Mouse (Mus musculus) left cerebral cortex, postnatal 4 days (tissue): ENCODE measurements around the gene Tnni1. TPM values are rescaled to one million over a fixed set of nuclear protein-coding genes. Genes with fewer than 3 reads are reported as not detected.

Experiments used
- DNase-seq: peaks from one replicate; pipeline ENCODE4 v3.0.0-alpha.2; 2022
- intact Hi-C: fragments of 180-260 bp; cut with DNase I; formaldehyde crosslinking; loops from one replicate; pipeline ENCODE4 v1.15.1; 2025
- total RNA-seq, 2 experiments: library from RNA; stranded (reverse); gene quantifications; 2 replicates each; pipeline ENCODE4 v1.2.3; 2021

Gene Tnni1
- total RNA-seq, 2 experiments from 2014 or later: not detected

DNA sequence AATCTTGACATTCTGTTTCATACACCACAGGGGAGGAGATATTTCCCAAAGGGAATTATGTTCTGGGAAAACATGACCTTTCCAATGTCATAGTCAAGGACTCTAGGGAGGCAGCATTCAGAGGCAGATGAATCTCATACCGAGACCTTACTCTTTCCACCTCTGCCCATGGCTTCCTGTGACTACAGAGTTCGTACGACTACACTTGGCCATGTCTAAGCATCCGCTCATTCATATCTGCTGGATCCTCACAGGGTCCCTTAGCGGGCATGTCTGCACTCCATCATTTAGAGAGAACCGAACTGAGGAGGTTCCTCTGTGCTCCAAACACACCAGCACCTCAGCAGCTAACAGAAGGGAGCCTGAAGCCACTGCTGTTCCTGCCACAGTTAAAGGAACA lies 59.8 kb downstream of the Tnni1 start:
- intact Hi-C loops: no loop called here
- no peak for DNase-seq

DNA sequence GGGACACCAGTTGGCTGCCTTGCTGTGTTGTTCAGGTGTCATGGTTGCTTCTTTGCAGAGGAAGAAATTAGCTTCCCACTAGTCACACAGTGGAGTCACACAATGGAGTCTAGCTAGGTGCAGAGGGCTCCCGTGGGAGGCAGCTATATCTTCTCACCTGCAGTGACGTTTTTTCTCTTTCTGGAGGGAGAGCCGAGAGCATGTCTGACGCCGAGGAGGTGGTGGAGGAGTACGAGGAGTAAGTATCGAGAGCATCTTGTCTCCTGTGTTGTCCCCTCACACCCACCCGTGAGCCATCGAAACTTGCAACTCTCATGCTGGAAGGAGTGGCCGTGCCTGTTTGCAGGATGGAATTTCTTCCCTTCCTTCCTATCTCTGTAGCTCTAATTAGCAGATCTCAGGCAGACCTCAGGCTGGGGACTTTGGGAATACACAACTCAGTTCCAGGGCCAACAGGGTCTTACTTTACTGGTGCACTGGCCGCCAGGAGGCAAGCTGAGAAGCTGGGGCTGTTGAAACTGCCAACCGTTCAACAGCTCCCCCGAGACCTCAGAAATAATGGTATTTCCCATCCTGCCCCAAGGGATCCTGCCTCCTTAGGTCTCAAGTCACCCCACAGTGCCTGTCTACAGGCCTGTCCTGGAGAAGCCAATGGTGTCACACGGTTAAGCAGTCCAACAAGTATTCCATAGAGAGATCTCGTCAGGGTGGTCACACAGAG lies 61.6 kb downstream of the Tnni1 start:
- DNase-seq: no peak
- intact Hi-C loops: no loop called here

DNA sequence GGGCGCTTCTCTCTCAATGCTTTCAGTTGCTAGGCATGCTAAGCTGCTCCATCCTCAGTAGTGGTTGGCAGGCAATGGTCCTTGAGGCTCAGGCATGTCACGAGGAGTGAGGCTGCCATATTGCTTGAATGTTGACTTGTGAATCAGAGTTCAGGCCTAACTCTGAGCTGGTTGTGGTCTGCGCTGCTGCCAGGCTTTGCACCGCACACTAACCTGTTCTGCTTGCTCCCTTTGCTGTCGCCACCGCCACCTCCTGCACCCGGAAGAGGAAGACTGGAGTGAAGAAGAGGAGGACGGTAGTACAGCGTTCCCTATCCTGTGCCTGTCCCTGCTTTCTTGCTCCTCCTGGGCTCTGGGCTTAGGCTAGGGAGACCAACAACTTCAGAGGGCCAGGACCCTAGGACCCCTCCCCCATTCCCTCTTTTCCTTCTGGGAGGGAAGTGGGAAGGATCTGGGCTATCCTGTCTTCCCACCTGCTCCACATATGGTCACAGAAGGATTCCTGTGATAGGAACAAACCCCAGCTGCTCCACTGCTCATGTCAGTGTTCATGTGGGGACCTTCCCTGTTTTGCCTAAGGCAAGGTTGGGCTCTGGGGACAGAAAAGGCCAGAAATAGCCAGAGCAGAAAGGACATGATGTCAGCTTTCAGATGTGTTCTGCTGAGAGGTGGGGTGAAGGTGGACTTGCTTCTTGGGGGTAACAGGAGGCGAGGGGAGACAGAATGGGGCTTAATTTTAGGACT lies 64.5 kb downstream of the Tnni1 start:
- DNase-seq: no peak
- intact Hi-C loops: no loop called here

DNA sequence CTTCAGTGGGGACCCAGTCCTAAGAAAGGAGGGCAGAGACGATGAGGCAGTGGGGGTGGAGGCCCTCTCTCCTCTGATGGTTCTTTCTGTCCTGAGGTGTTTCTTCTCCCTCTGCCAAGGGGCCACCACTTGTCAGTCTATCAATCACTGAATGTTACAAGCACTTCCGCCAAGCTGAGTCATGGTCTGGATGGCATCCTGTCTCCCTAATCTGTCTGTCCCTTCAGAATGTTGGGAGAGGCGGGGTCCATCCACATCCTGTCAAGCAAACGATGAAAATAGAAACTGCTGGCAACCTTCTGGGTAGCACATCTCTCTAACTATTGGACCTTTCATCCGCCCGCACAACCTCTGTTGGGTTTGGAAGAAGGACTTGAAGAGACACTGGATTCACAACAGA lies 65.2 kb downstream of the Tnni1 start:
- DNase-seq: no peak
- intact Hi-C loops: no loop called here

DNA sequence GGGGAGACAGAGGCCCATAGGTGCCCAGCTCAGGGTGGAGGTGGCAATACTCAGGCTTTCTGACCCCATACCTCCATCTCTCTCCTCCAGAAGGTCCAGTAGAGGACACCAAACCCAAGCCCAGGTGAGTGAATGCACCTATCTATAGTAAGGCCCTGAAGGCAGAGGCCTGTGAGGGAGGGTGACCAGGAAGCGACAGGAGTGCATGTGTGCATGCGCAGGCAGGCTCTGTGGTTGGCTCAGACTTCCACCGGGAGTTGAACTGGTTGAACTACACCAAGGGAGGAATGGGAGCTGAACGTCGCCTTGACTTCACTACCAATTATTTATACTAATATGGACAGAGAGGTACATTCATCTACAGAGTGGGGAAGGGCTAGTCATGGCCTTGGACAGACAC lies 67.4 kb downstream of the Tnni1 start:
- intact Hi-C loops: no loop called here
- no peak for DNase-seq

DNA sequence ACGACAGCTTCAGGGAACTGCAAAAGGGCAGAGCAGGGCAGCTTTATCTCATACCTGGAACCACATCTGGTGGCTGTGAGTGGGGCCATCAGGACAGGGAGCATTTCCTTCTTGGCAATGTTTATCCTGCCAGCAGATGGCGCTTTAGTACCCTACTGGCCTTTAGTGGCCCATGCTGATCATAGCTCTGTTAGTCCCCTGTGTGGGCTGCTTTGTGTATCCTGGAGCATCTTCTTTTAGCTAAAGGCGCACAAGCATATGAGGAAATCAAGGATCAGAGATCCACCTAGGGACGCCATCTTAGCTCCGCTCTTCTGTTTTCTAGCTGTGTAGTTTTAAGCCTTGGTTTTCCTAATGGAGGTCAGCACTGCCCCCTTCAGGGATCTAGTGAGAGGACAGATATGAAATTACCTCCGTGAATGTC lies 67.9 kb downstream of the Tnni1 start:
- DNase-seq: peak; percentile 32
- intact Hi-C loops: no loop called here

DNA sequence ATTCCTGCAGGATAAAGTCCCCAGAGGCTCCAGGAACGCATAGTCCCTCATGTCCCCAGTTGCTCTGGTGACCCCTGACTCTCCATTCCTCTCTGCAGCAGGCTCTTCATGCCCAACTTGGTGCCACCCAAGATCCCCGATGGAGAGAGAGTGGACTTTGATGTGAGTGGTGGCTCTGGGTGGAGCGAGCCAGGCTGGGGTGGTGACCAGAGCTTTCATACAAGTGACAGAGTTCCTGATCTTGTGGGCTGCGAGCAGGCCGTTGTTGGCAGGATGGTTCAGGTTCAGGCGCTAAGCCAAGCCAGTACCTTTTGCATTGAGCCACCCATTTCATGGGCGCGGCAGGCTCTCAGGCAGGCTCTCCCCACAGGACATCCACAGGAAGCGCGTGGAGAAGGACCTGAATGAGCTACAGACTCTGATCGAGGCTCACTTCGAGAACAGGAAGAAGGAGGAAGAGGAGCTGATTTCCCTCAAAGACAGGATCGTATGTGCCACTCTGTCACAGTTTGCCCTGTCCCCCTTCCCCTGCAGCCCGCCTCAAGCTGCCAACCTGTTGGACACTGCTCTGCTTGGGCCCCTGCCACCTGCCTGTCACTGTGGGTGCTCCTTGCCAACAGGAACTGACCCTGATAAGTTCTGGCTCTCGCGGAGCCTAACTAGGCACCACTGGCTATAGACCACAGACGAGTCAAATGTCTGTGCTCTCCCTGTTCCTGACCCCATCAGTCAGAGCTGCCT lies 68.5 kb downstream of the Tnni1 start:
- intact Hi-C loops: no loop called here
- DNase-seq: no peak

DNA sequence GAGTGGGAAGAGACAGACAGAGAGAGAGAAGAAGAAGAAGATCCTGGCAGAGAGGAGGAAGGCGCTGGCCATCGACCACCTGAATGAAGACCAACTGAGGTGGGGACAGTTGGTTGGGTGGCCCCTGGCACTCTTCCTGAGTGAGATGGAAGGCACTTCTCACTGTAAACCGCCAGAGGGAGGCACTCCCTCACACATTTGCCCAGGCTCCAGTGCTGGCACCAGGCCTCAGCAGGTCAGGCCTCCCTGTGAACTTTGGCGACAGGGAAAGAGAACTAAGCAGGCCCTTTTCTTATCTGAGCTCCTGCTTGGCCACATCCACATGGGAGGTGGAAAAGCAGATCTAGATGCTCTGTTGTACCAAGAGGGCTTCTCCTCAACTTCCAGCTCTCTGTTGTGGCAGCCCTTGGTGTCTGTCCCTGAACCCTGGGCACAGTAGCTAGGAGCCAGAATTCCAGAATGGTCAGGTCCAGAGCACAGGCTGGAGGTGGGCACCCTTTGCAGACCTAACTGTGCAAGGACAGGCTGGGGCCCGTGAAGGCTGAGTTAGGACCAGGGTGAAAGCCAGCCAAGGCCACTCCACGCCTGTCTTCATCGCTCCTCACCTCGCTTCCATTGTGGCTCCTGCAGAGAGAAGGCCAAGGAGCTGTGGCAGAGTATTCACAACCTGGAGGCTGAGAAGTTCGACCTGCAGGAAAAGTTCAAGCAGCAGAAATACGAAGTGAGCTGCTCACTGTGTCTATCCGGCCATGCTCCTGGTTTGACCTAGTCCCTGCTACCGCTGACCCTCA lies 71.7 kb downstream of the Tnni1 start:
- intact Hi-C loops: no loop called here
- DNase-seq: peak; percentile 51

DNA sequence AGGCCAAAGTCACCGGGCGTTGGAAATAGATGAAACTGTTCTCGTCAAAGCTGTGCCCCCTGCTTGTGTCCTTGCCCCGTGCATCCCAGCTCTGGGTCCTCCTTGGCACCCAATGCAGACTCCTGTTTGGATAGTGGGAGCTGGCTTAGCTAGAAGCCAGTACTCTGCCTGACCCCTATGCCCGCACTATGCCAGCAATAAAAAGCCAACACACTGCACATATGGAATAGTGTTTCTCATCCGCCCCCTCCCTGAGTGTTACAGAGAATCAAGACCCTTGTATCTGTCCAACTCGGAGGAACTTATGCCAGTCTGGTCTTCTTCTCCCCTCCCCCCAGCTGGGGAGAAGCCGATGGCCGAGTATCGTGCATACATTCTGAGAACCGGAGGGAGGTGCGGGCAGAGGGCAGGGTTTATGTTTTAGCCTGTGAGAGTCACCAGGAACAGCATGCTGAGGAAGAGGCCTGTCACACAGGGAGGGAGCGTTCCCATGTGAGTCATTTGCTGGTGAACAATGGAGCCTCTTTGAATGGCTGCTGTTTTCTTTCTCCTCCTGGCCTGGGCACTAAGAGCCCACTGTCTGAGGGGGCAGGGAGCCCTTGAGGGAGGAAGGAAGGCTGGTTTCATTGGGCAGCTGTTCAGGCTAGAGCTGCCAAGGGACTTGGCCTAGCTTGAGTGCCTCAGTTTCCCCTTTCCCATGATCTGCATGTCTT lies 73.0 kb downstream of the Tnni1 start:
- intact Hi-C loops: no loop called here
- no peak for DNase-seq

DNA sequence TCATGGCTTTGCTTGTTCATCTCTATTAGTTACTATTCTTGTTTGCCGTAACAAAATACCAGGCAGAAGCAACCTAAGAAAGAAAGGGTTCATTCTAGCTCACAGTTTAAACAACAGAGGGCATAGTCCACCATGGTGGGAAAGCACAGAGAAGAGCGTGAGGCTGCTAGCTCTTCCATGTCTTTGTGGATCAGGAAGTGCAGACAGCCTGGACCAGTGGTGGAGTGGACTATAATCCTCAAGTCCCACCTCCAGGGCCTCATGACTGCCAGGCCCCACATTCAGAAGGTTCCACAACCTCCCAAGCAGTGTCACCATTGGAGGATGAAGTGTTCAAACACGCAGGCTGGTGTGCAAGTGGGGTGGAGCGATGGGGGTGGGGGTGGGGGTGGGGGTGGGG lies 74.0 kb downstream of the Tnni1 start:
- intact Hi-C loops: no loop called here
- DNase-seq: no peak

DNA sequence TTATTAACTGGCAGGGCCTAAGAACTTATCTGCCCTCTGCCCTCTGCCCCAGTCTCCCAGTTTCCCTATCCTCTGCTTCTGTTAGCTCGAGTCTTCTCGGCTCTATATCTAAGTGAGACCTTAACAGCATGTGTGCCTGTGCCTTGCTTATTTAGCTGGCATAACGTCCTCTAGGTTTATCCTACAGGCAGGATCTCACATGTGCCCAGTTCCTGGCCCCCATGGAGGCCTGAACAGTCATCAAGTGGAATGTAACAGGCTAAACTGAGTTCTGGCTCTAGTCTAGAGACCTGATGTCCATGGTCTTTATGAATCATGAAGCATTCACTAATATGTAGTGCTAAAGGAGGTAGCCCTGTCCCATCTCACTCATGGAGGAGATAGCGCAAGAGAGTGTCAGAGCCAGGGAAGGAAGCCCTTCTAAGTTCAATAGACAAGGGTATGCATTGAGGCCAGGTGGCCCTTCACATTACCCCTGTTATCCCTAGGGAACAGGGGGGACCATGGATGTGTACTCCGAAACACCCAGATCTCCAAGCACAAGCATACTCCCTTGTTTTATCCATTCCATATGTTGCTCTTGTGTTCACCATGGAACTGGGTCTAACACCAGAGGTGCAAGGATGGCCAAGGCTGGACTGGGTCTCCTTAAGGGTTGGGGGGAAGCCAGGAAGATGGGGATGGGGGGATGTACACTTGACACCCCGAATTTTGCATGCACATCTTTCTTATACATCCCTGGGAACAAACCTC lies 75.5 kb downstream of the Tnni1 start:
- no peak for DNase-seq
- intact Hi-C loops: no loop called here

DNA sequence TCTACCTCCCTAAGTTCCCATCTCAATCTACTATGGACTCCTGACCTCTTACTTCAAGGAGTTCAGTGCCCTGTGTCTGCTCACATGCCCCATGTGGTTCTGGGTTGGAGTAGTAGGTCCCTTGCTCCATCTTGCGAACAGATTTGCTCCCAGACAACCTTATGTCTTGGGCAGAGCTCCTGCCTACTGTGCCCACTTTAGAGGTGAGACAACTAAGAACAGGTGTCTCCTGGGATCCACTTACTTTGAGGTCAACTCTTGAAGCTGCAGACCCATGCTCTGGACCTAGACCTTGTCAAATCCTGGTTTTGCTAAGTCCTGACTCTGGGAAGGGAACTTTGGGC lies 76.1 kb downstream of the Tnni1 start:
- no peak for DNase-seq
- intact Hi-C loops: no loop called here

DNA sequence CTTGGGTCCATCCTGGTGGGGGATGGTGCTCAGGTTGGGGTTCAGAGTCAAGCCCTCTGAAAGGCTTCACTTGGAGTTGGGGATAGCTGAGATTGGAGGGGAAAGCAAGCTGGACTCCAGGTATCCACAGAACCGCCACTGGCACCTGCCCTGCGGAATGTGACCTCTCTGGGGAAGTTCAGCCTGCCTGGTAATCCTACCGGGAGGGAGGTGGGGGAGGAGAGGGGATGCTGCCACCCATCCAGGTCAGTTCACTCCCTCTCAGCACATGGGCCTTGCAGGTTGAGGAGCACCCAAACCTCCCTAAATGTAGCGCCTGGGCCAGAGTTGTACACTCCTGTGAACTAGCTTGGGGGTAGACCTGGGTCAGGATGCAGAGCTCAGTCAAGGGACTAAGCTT lies 76.8 kb downstream of the Tnni1 start:
- DNase-seq: no peak
- intact Hi-C loops: no loop called here

DNA sequence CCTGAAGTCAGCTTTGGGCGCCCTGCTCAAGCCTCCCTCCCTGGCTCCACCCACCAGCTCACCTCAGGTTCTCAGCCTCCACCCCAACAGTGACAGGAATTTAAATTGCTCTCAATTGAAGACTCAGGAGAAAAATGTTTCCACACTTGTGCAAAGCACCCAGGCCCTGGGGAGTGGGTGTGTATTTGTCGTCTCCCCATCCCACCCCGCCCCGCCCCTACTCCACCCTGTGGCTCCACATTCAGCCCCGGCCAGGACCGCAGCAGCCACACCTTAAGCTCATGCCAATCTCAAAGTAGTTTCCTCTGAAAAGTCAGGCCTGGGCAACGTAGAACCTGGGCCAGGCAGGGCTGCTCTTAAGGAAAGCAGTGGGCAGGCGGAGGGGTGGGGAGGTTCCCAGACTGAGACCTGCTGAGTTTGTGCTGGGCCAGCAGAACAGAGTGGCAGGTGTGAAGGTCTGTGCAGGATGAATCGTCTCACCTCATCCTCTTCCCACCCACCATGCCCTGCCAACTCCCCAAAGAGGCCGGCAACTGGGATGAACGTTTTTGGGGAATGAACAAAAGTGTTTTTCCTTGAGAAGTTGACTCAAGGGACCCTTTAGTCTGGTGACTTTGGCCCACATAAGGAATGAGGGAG lies 78.0 kb downstream of the Tnni1 start:
- intact Hi-C loops: no loop called here

DNA sequence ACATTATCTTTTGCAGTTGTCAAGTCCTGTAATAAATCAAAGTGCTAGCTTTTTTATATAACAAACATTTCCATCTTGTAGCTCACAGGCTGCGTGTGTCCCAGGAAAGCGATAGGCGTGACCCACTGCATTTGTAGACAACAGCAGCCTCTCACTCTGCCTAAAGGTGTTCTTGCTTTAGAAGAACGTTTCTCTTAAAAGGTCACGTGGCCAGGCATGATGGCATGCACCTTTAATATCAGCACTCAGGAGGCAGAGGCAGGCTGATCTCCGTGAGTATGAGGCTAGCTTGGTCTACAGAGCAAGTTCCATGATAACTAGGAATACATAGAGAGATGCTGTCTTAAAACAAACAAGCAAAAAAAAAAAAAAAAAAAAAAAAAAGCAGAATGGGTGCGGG lies 79.3 kb downstream of the Tnni1 start:
- DNase-seq: no peak
- intact Hi-C loops: no loop called here

More for the DNA sequence above, 78.0 kb downstream of the Tnni1 start:
- no peak for DNase-seq
